Mouse (Mus musculus): ENCODE results near the gene E430018J23Rik.
"Not testable (repeated sequence)": the region's sequence is repeated elsewhere in the genome, so short reads cannot be mapped to it uniquely, and the experiment has no call there.

The E430018J23Rik gene

GRCm38 (mm10) chr7:127341861-127342260 lies 51.6 kb downstream of the E430018J23Rik start:
- not testable (repeated sequence) for DNase-seq (ENCODE audit: low spot score in 2 of 2)

- no peak for DNase-seq (ENCODE audit: low spot score in 2 of 2)
Observed at GRCm38 (mm10) chr7:127341356-127341755, 52.1 kb downstream of the E430018J23Rik start.
